Mouse (Mus musculus): ENCODE data around the gene Atoh7. TPM values are rescaled to one million over a fixed set of nuclear protein-coding genes. Genes with fewer than 3 reads are reported as not detected.

Gene Atoh7
- polyA plus RNA-seq, 1 experiment from 2014 or later: not detected

GRCm38 (mm10) chr10:63091915-63092314 lies 7.5 kb upstream of the Atoh7 start:
- 80% methylated on average over 7 of the region's 7 CpGs for WGBS
- Histone ChIP-seq H3K4me1 (ENCODE audit: control insufficient read depth, insufficient read depth, low read length) (peaks cover 8% of the 10 kb centered on the region), H3K27me3 (ENCODE audit: control insufficient read depth, insufficient read depth, low read length) (no peaks in the 10 kb centered on the region; the same call in 1 of the 2 replicates), H3K27ac (ENCODE audit: low read length) (no peak overlapping the region), H3K9me3 (replicated peaks; ENCODE audit: control insufficient read depth, low read length) (no peaks in the 10 kb centered on the region), H3K4me2 (ENCODE audit: low read depth, low read length) (no peak overlapping the region), H3K36me3 (ENCODE audit: control insufficient read depth, insufficient read depth) (no peaks in the 10 kb centered on the region), H3K4me3 (ENCODE audit: low read length) (no peak overlapping the region), H3K9ac (ENCODE audit: low read length) (no peak overlapping the region)
- no peak for ATAC-seq (replicated peaks; ENCODE audit: extremely low read depth, insufficient read depth, low FRiP score)

- H3K27me3 ChIP-seq (ENCODE audit: control insufficient read depth, insufficient read depth, low read length): peaks cover 3% of the 10 kb centered on the region; the same call in 1 of the 2 replicates
- WGBS: 67% methylated on average over 10 of the region's 10 CpGs
Observed at GRCm38 (mm10) chr10:63092616-63093550, 6.6 kb upstream of the Atoh7 start.

GRCm38 (mm10) chr10:63096757-63097156 lies 2.7 kb upstream of the Atoh7 start:
- Histone ChIP-seq H3K4me2 (ENCODE audit: low read depth, low read length) (no peak overlapping the region), H3K4me3 (ENCODE audit: low read length) (no peak overlapping the region), H3K27ac (ENCODE audit: low read length) (no peak overlapping the region), H3K9me3 (replicated peaks; ENCODE audit: control insufficient read depth, low read length) (no peaks in the 10 kb centered on the region), H3K9ac (ENCODE audit: low read length) (no peak overlapping the region), H3K36me3 (ENCODE audit: control insufficient read depth, insufficient read depth) (no peaks in the 10 kb centered on the region), H3K27me3 (ENCODE audit: control insufficient read depth, insufficient read depth, low read length) (peaks cover 33% of the 10 kb centered on the region), H3K4me1 (ENCODE audit: control insufficient read depth, insufficient read depth, low read length) (peaks cover 4% of the 10 kb centered on the region; the same call in 1 of the 2 replicates)
- WGBS: 77% methylated on average over 2 of the region's 2 CpGs
- no peak for ATAC-seq (replicated peaks; ENCODE audit: extremely low read depth, insufficient read depth, low FRiP score)

More at GRCm38 (mm10) chr10:63092616-63093550, 6.6 kb upstream of the Atoh7 start:
- Histone ChIP-seq H3K36me3 (ENCODE audit: control insufficient read depth, insufficient read depth) (no peaks in the 10 kb centered on the region), H3K4me3 (ENCODE audit: low read length) (no peak overlapping the region), H3K27ac (ENCODE audit: low read length) (no peak overlapping the region), H3K4me2 (ENCODE audit: low read depth, low read length) (no peak overlapping the region), H3K4me1 (ENCODE audit: control insufficient read depth, insufficient read depth, low read length) (peaks cover 8% of the 10 kb centered on the region), H3K9me3 (replicated peaks; ENCODE audit: control insufficient read depth, low read length) (no peaks in the 10 kb centered on the region), H3K9ac (ENCODE audit: low read length) (no peak overlapping the region)
- no peak for ATAC-seq (replicated peaks; ENCODE audit: extremely low read depth, insufficient read depth, low FRiP score)

- no peak overlapping the region for H3K4me3 ChIP-seq (ENCODE audit: low read length)
- no peak overlapping the region for H3K4me2 ChIP-seq (ENCODE audit: low read depth, low read length)
- peaks cover 36% of the 10 kb centered on the region for H3K27me3 ChIP-seq (ENCODE audit: control insufficient read depth, insufficient read depth, low read length)
- ATAC-seq (replicated peaks; ENCODE audit: extremely low read depth, insufficient read depth, low FRiP score): no peak
- H3K9me3 ChIP-seq (replicated peaks; ENCODE audit: control insufficient read depth, low read length): no peaks in the 10 kb centered on the region
- H3K4me1 ChIP-seq (ENCODE audit: control insufficient read depth, insufficient read depth, low read length): peaks cover 4% of the 10 kb centered on the region; the same call in 1 of the 2 replicates
- WGBS: 68% methylated on average over 12 of the region's 12 CpGs
- no peak overlapping the region for H3K27ac ChIP-seq (ENCODE audit: low read length)
- H3K9ac ChIP-seq (ENCODE audit: low read length): no peak overlapping the region
- H3K36me3 ChIP-seq (ENCODE audit: control insufficient read depth, insufficient read depth): no peaks in the 10 kb centered on the region
Observed at GRCm38 (mm10) chr10:63098191-63098590, 1.3 kb upstream of the Atoh7 start.

- Histone ChIP-seq H3K27me3 (ENCODE audit: control insufficient read depth, insufficient read depth, low read length) (peaks cover 36% of the 10 kb centered on the region), H3K36me3 (ENCODE audit: control insufficient read depth, insufficient read depth) (no peaks in the 10 kb centered on the region), H3K9me3 (replicated peaks; ENCODE audit: control insufficient read depth, low read length) (no peaks in the 10 kb centered on the region), H3K4me2 (ENCODE audit: low read depth, low read length) (peak overlapping the region; percentile 97), H3K9ac (ENCODE audit: low read length) (peak overlapping the region; percentile 75), H3K27ac (ENCODE audit: low read length) (no peak overlapping the region), H3K4me1 (ENCODE audit: control insufficient read depth, insufficient read depth, low read length) (peaks cover 4% of the 10 kb centered on the region; the same call in 1 of the 2 replicates), H3K4me3 (ENCODE audit: low read length) (peak overlapping the region; percentile 65)
- under 1% methylated on average over 62 of the region's 62 CpGs for WGBS
- ATAC-seq (replicated peaks; ENCODE audit: extremely low read depth, insufficient read depth, low FRiP score): peak; percentile 72
Observed at GRCm38 (mm10) chr10:63099941-63100562, 601 bp downstream of the Atoh7 start.

- H3K4me2 ChIP-seq (ENCODE audit: low read depth, low read length): peak overlapping the region; percentile 97
Observed at GRCm38 (mm10) chr10:63100657-63101056, 1.2 kb downstream of the Atoh7 start.

GRCm38 (mm10) chr10:63113027-63113604 lies 13.7 kb downstream of the Atoh7 start:
- H3K9me3 ChIP-seq (replicated peaks; ENCODE audit: control insufficient read depth, low read length): no peaks in the 10 kb centered on the region
- 49% methylated on average over 5 of the region's 5 CpGs for WGBS
- no peak overlapping the region for H3K9ac ChIP-seq (ENCODE audit: low read length)
- ATAC-seq (replicated peaks; ENCODE audit: extremely low read depth, insufficient read depth, low FRiP score): no peak
- peaks cover 6% of the 10 kb centered on the region; the same call in 1 of the 2 replicates for H3K36me3 ChIP-seq (ENCODE audit: control insufficient read depth, insufficient read depth)
- H3K4me2 ChIP-seq (ENCODE audit: low read depth, low read length): no peak overlapping the region
- no peaks in the 10 kb centered on the region for H3K27me3 ChIP-seq (ENCODE audit: control insufficient read depth, insufficient read depth, low read length)
- no peak overlapping the region for H3K4me3 ChIP-seq (ENCODE audit: low read length)
- no peaks in the 10 kb centered on the region for H3K4me1 ChIP-seq (ENCODE audit: control insufficient read depth, insufficient read depth, low read length)
- no peak overlapping the region for H3K27ac ChIP-seq (ENCODE audit: low read length)

More at GRCm38 (mm10) chr10:63100657-63101056, 1.2 kb downstream of the Atoh7 start:
- H3K9me3 ChIP-seq (replicated peaks; ENCODE audit: control insufficient read depth, low read length): no peaks in the 10 kb centered on the region
- 20% methylated on average over 9 of the region's 9 CpGs for WGBS
- H3K9ac ChIP-seq (ENCODE audit: low read length): peak overlapping the region; percentile 75
- no peak overlapping the region for H3K27ac ChIP-seq (ENCODE audit: low read length)
- H3K4me1 ChIP-seq (ENCODE audit: control insufficient read depth, insufficient read depth, low read length): peaks cover 4% of the 10 kb centered on the region; the same call in 1 of the 2 replicates
- H3K27me3 ChIP-seq (ENCODE audit: control insufficient read depth, insufficient read depth, low read length): peaks cover 36% of the 10 kb centered on the region
- H3K4me3 ChIP-seq (ENCODE audit: low read length): peak overlapping the region; percentile 65
- no peak for ATAC-seq (replicated peaks; ENCODE audit: extremely low read depth, insufficient read depth, low FRiP score)
- H3K36me3 ChIP-seq (ENCODE audit: control insufficient read depth, insufficient read depth): no peaks in the 10 kb centered on the region

GRCm38 (mm10) chr10:63113716-63114360 lies 14.4 kb downstream of the Atoh7 start:
- Histone ChIP-seq H3K4me1 (ENCODE audit: control insufficient read depth, insufficient read depth, low read length) (no peaks in the 10 kb centered on the region), H3K27ac (ENCODE audit: low read length) (no peak overlapping the region), H3K4me3 (ENCODE audit: low read length) (no peak overlapping the region), H3K9me3 (replicated peaks; ENCODE audit: control insufficient read depth, low read length) (no peaks in the 10 kb centered on the region), H3K36me3 (ENCODE audit: control insufficient read depth, insufficient read depth) (peaks cover 6% of the 10 kb centered on the region; the same call in 1 of the 2 replicates), H3K27me3 (ENCODE audit: control insufficient read depth, insufficient read depth, low read length) (no peaks in the 10 kb centered on the region), H3K9ac (ENCODE audit: low read length) (no peak overlapping the region), H3K4me2 (ENCODE audit: low read depth, low read length) (no peak overlapping the region)
- WGBS: 84% methylated on average over 6 of the region's 6 CpGs
- no peak for ATAC-seq (replicated peaks; ENCODE audit: extremely low read depth, insufficient read depth, low FRiP score)

Measured in heart, embryonic 16.5 days (tissue).